Mouse (Mus musculus) lung, postnatal 0 days (tissue): ENCODE results near the gene Syne2. TPM values are rescaled to one million over a fixed set of nuclear protein-coding genes. Genes with fewer than 3 reads are reported as not detected.

Source experiments
- ATAC-seq: fragments of 200-750 bp; cut with Nextera tagmentation; 2 replicates; pipeline ENCODE4 v1.8.0; 2017; ENCODE audit warnings: moderate library complexity
- DNase-seq: peaks from one replicate; pipeline ENCODE4 v3.0.0-alpha.2; 2016; ENCODE audit warnings: low spot score
- H3K27ac ChIP-seq: fragments of 300-500 bp; sonication (generic); 2 replicates; pipeline ENCODE4 v1.5.1; 2014; ENCODE audit warnings: antibody characterized with exemption, mild to moderate bottlenecking, low read length, mixed read lengths
- H3K27me3 ChIP-seq: fragments of 300-500 bp; sonication (generic); replicated peaks from 2 replicates; pipeline ENCODE4 v1.6.1; 2014; ENCODE audit warnings: low read length, mixed read lengths; ENCODE audit not compliant: insufficient read depth
- H3K36me3 ChIP-seq: fragments of 300-500 bp; sonication (generic); 2 replicates; pipeline ENCODE4 v1.6.1; 2014; ENCODE audit warnings: low read length, mixed read lengths; ENCODE audit not compliant: insufficient read depth
- H3K4me1 ChIP-seq: fragments of 300-500 bp; sonication (generic); 2 replicates; pipeline ENCODE4 v1.6.1; 2014; ENCODE audit warnings: antibody characterized with exemption, low read depth, low read length, mixed read lengths; ENCODE audit not compliant: insufficient read depth
- H3K4me2 ChIP-seq: fragments of 300-500 bp; sonication (generic); replicated peaks from 2 replicates; pipeline ENCODE4 v1.6.1; 2014; ENCODE audit warnings: low read depth, mild to moderate bottlenecking, low read length, moderate library complexity, mixed read lengths
- H3K4me3 ChIP-seq: fragments of 300-500 bp; sonication (generic); 2 replicates; pipeline ENCODE4 v1.5.1; 2014; ENCODE audit warnings: low read depth, low read length
- H3K9ac ChIP-seq: fragments of 300-500 bp; sonication (generic); replicated peaks from 2 replicates; pipeline ENCODE4 v1.6.1; 2014; ENCODE audit warnings: low read depth, mild to moderate bottlenecking
- H3K9me3 ChIP-seq: fragments of 300-500 bp; sonication (generic); 2 replicates; pipeline ENCODE4 v1.6.1; 2016; ENCODE audit warnings: low read length, mixed read lengths
- CTCF ChIP-seq: IDR thresholded peaks from 2 replicates; pipeline ENCODE4 v1.5.1; 2016; ENCODE audit warnings: antibody characterized with exemption, mild to moderate bottlenecking
- EP300 ChIP-seq: IDR thresholded peaks from 2 replicates; pipeline ENCODE4 v1.6.1; 2016; ENCODE audit warnings: antibody characterized with exemption, mild to moderate bottlenecking, control low read depth
- WGBS: fragments of 180-500 bp; shearing (Covaris S2); extraction: QIAGEN DNeasy Blood & Tissue Kit; methylation state at CpG from one replicate; pipeline ENCODE4 v1.1.7; 2014; 5-methylcytosine and 5-hydroxymethylcytosine counted together
- polyA plus RNA-seq: library from polyadenylated mRNA; unstranded; fragments of >200 nt; fragmentation: Nextera tagmentation; extraction: Ambion mirVana; gene quantifications from 2 replicates; pipeline ENCODE4 v1.2.1, GENCODE M21; 2015

Syne2 gene
- polyA plus RNA-seq, 1 experiment from 2014 or later = 41.8 TPM

DNA sequence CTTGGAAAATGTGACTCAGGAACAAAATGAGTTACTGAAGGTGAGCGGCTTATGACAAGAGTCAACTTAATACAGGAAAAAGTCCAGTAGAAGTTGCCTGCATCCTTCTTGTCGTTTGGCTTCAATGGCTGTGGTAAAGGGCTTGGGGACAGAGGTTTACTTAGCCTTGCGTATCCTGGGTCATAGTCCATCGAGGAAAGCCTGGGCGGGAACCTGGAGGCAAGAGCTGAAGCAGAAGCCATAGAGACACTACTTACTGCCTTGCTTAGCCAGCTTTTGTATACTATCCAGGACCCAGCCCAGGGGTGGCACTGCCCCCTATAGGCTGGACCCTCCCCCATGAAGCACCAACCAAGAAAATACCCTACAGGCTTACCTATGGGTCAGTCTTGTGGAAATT lies 179.6 kb downstream of the Syne2 start:
- no peak for DNase-seq
- no peaks in the 10 kb centered on the region for H3K27me3 ChIP-seq

DNA sequence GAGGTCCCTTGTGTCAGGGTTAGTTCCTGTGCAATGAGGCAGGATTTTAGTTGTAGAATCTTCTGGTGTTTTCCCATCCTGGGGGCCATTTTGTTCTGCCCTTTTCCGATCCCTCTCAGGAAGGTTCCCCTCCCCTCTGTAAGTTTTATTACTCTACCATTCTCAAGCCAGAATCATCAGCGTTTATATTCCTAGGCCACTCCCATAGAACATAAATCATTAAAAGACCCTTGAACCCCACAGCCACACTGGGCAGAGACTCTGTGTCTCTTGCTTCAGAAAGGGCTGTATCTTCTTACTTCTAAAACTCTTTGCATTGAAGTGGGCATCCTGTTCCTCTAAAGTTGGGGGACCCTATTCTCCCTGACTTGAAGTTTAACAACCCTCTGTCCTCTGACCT lies 180.5 kb downstream of the Syne2 start:
- Histone ChIP-seq H3K27me3 (no peaks in the 10 kb centered on the region), H3K9me3 (no peaks in the 10 kb centered on the region), H3K4me1 (no peaks in the 10 kb centered on the region), H3K36me3 (0 out of 2 replicates have a peak, but pooled peaks cover 6% of the 10 kb centered on the region), H3K4me2 (no peak overlapping the region), H3K4me3 (no peak overlapping the region), H3K9ac (no peak overlapping the region), H3K27ac (no peak overlapping the region)
- ATAC-seq (no peak), DNase-seq (no peak)
- 55% methylated on average over 2 of the region's 2 CpGs for WGBS
- TF ChIP-seq EP300 = no peak
- TF ChIP-seq CTCF = no peak

More for the DNA sequence above, 179.6 kb downstream of the Syne2 start:
- 88% methylated on average over 5 of the region's 5 CpGs for WGBS
- H3K9me3 ChIP-seq = no peaks in the 10 kb centered on the region
- no peaks in the 10 kb centered on the region for H3K4me1 ChIP-seq
- no peak overlapping the region for H3K9ac ChIP-seq
- H3K4me3 ChIP-seq = no peak overlapping the region
- 0 out of 2 replicates have a peak, but pooled peaks cover 6% of the 10 kb centered on the region for H3K36me3 ChIP-seq
- TF ChIP-seq EP300 (no peak), CTCF (no peak)
- H3K4me2 ChIP-seq = no peak overlapping the region
- H3K27ac ChIP-seq = no peak overlapping the region
- ATAC-seq = no peak

DNA sequence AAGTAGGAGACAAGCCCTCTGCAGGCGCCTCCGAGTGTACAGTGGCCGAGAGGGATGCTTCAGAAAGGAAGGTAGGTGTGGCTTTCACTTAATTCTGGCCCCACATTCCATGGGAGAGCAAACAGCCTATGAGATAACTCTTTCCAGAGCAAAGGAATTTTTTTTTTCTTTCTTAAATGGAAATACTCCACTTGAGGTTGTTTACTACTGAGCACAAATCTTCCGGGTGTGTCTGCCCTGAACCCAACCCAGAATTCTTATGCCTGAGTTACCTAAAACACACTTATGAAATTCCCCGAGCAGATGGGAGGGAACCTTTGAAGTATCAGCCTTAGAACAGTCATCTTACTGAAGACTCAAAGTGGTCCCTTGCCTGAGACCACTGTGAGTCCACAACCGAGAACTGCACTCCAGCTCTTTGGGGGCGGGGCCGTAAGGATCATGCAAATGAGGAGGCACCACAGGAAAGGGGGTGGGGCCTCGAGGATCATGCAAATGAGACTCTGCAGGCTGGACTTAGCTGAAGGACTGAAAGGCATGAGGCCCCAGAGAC lies 186.8 kb downstream of the Syne2 start:
- Histone ChIP-seq H3K9ac (no peak overlapping the region), H3K9me3 (no peaks in the 10 kb centered on the region), H3K27ac (peak overlapping the region; percentile 71), H3K4me3 (no peak overlapping the region), H3K36me3 (0 out of 2 replicates have a peak, but pooled peaks cover 6% of the 10 kb centered on the region), H3K4me1 (no peaks in the 10 kb centered on the region), H3K4me2 (no peak overlapping the region), H3K27me3 (no peaks in the 10 kb centered on the region)
- ATAC-seq (peak; percentile 90), DNase-seq (peak; percentile 88)
- 38% methylated on average over 9 of the region's 9 CpGs for WGBS
- TF ChIP-seq EP300 = peak; percentile 98
- TF ChIP-seq CTCF = peak; percentile 15; the same call in 1 of the 2 replicates

DNA sequence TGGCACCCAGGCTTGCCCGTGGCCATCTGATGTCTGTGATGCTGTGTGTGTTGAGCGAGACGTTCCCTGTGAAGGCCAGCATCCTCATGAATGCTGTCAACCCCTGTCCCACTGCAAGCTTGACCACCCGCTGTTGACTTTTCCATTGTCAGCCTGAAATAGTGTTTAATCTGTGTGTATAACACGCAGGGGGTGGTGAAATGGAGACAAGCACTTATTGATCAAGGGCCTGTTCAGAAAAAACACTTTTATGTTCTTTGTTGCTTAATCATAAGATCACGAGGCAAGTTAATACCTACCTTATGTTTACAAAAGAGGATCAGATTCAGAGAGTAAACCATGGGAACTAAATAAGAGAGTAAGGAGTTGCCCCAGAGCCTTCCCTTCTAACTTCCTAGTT lies 191.1 kb downstream of the Syne2 start:
- DNase-seq = peak; percentile 40
- Histone ChIP-seq H3K4me2 (no peak overlapping the region), H3K9me3 (no peaks in the 10 kb centered on the region), H3K4me1 (no peaks in the 10 kb centered on the region), H3K36me3 (no peaks in the 10 kb centered on the region), H3K9ac (no peak overlapping the region), H3K4me3 (no peak overlapping the region), H3K27ac (no peak overlapping the region), H3K27me3 (no peaks in the 10 kb centered on the region)
- TF ChIP-seq CTCF = no peak
- TF ChIP-seq EP300 = no peak
- no peak for ATAC-seq
- 54% methylated on average over 6 of the region's 6 CpGs for WGBS

DNA sequence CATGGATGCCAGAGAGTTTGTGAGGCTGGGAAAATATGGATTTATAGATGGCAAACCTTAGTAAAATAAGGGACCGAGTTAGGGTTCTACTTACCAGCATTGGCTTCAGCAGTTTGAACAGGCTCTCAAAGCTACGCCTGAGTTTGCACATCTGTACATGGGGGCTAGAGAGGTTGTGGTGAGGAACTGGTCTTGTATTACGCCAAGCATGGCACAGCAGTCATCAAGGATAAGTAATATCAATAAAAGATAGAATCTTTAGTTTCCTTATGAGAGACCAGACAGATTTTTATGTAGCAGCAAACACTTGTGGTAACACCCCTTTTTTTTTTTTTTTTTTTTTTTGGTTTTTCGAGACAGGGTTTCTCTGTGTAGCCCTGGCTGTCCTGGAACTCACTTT lies 194.9 kb downstream of the Syne2 start:
- TF ChIP-seq CTCF = no peak
- no peak for TF ChIP-seq EP300
- Histone ChIP-seq H3K9me3 (no peaks in the 10 kb centered on the region), H3K27ac (no peak overlapping the region), H3K4me1 (no peaks in the 10 kb centered on the region), H3K27me3 (no peaks in the 10 kb centered on the region), H3K4me3 (no peak overlapping the region), H3K36me3 (no peaks in the 10 kb centered on the region), H3K9ac (no peak overlapping the region), H3K4me2 (no peak overlapping the region)
- 82% methylated on average over 3 of the region's 4 CpGs for WGBS
- ATAC-seq (no peak), DNase-seq (no peak)

DNA sequence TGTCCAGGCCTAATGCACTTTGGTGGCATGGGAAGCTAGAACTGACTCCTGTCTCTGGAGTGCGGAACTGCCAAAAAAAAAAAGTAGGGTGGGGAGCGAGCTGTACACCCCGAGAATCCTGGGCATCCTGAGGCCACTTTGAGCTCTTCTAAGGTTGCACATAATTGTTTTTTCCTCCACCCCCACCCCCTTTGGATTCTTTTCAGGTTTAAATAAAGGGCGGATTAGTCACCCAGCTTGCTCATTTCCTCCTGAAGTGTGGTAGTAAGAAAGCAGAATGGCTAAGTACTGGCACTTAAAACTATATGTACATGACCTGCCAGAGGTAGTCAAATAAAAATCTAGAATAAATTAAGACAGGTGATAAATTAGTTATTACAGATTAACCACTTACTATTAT lies 195.5 kb downstream of the Syne2 start:
- TF ChIP-seq EP300 (peak; percentile 70), CTCF (no peak)
- 46% methylated on average over 4 of the region's 4 CpGs for WGBS

More for the DNA sequence above, 195.5 kb downstream of the Syne2 start:
- peak; percentile 79 for DNase-seq
- Histone ChIP-seq H3K4me2 (no peak overlapping the region), H3K27ac (no peak overlapping the region), H3K4me1 (no peaks in the 10 kb centered on the region), H3K4me3 (no peak overlapping the region), H3K9ac (no peak overlapping the region), H3K36me3 (no peaks in the 10 kb centered on the region), H3K9me3 (no peaks in the 10 kb centered on the region), H3K27me3 (no peaks in the 10 kb centered on the region)
- peak; percentile 14 for ATAC-seq
